ENCODE assay signal across 17 mouse cellular contexts in the genomic region with DNA sequence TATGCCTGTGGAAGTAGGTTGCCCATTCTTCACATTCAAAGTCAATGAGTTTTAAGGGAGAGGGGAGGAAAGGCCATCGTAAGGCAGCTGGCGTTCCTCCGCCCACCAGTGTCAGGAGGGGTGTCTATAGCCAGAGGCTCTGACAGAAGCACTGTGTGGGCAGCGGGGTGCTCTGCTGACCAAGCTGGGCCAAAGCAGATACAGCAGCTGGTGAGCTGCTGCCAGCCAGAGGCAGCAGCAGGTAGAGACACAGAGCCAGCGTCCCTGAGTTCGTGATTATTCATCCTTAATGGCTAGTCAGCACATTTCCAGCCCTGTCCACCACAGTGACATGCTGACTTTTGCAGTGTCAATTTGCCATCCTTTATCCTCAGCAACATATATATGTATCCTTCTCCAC.
"Had no signal": no experiment of that assay in that cellular context is flagged by ENCODE, and none has a peak within 500 bp of the region (broad histone marks: within the 10 kb centered on the region; RNA-seq: fewer than 3 reads in every experiment).

No protein-coding gene starts in this region.

- H3K4me3 ChIP-seq: kidney, embryonic 15.5 days; limb, embryonic 12.5 days; liver, embryonic 13.5 days; lung, embryonic 15.5 days; megakaryocyte, embryonic 14.5 days; midbrain, embryonic 12.5 days; neural tube, embryonic 15.5 days had no signal

- H3K27me3 ChIP-seq: kidney, embryonic 15.5 days; limb, embryonic 12.5 days; liver, embryonic 13.5 days; lung, embryonic 15.5 days; megakaryocyte, embryonic 14.5 days; midbrain, embryonic 12.5 days; neural tube, embryonic 15.5 days had no signal

- H3K4me1 ChIP-seq: kidney, embryonic 15.5 days; limb, embryonic 12.5 days; liver, embryonic 13.5 days; lung, embryonic 15.5 days; megakaryocyte, embryonic 14.5 days; neural tube, embryonic 15.5 days had no signal

- H3K9me3 ChIP-seq: kidney, embryonic 15.5 days; limb, embryonic 12.5 days; liver, embryonic 13.5 days; lung, embryonic 15.5 days; megakaryocyte, embryonic 14.5 days; midbrain, embryonic 12.5 days; neural tube, embryonic 15.5 days had no signal

- DNase-seq: kidney, postnatal 14 days; liver; liver, embryonic 13.5 days; liver, postnatal 0 days; lung, postnatal 14 days; retina, postnatal 1 day; right cerebral cortex, postnatal 4 days; spleen, adult 18-20 months; thymus, adult 18-20 months; thymus, postnatal 14 days had no signal

- H3K36me3 ChIP-seq: kidney, embryonic 15.5 days; limb, embryonic 12.5 days; liver, embryonic 13.5 days; lung, embryonic 15.5 days; midbrain, embryonic 12.5 days; neural tube, embryonic 15.5 days had no signal

- ATAC-seq: liver, postnatal 0 days had no signal

- H3K27ac ChIP-seq: kidney, embryonic 15.5 days; limb, embryonic 12.5 days; liver, embryonic 13.5 days; lung, embryonic 15.5 days; macrophage; midbrain, embryonic 12.5 days; neural tube, embryonic 15.5 days had no signal

- H3K9ac ChIP-seq: kidney, embryonic 15.5 days; limb, embryonic 12.5 days; liver, embryonic 13.5 days; liver, postnatal 0 days; lung, embryonic 15.5 days; midbrain, embryonic 12.5 days; neural tube, embryonic 15.5 days had no signal

- H3K4me2 ChIP-seq: kidney, embryonic 15.5 days; limb, embryonic 12.5 days; liver, embryonic 13.5 days; lung, embryonic 15.5 days; midbrain, embryonic 12.5 days; neural tube, embryonic 15.5 days had no signal
